Mouse (Mus musculus): ENCODE data around the gene Rgma. TPM values are rescaled to one million over a fixed set of nuclear protein-coding genes. Genes with fewer than 3 reads are reported as not detected.

Rgma gene
- polyA plus RNA-seq, 1 experiment from 2014 or later, result 20.6 TPM

DNA sequence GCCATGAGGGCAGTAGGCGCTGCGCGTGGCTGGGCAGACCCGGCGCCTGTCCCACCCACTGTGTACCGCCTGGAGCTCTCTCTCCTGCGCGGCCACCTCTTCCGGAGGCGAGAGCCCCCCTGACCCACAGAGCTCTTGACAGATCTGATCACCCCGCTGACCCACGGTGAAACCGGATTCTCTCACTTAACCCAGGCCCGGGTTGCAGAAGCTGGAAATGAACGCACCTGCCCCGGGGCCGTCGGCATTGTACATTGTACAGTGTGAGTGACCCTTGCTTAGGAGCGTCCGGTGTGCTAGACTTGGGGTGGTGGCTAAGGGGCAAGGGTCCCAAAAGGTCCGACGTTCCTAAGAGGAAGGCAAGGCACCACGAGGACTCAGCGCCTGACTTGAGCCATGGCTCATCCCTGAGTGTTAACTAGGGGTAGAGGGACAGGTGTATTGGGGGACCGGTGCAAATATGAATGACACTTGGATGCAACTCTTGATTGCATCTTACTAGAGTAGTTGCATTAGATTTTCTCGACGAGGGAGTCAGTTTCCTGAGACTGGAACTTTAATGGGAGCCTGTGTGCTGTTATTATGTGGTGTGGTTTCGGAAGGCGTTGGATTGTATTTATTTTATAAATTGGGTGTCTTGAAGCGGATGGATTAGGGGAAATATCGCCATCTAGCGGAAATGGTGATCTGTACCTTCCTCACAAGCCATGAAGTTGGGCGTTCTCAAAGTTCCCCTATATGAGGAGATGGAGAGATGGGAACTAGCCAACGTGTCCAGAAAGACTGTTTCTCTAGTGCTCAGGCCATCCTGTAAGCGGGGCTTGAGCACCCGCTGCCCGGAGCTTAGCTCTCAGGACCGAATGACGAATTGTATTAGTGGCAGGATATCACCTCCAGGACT lies 1.0 kb downstream of the Rgma start:
- ATAC-seq (peak; percentile 40), DNase-seq (ENCODE audit: low spot score) (peak; percentile 97)
- Histone ChIP-seq H3K4me2 (ENCODE audit: low read length) (peak overlapping the region; percentile 92), H3K27me3 (replicated peaks; ENCODE audit: control insufficient read depth, insufficient read depth, low read length) (no peaks in the 10 kb centered on the region), H3K4me1 (ENCODE audit: control insufficient read depth, insufficient read depth, low read length) (peaks cover 37% of the 10 kb centered on the region), H3K4me3 (ENCODE audit: low read depth, low read length) (peak overlapping the region; percentile 84), H3K36me3 (ENCODE audit: control insufficient read depth, insufficient read depth, low read length) (no peaks in the 10 kb centered on the region), H3K9ac (ENCODE audit: low read length) (peak overlapping the region; percentile 92), H3K9me3 (replicated peaks; ENCODE audit: control insufficient read depth, low read length) (no peaks in the 10 kb centered on the region), H3K27ac (ENCODE audit: low read depth, low read length) (peak overlapping the region; percentile 94)
- WGBS, result under 1% methylated on average over 39 of the region's 39 CpGs

- no peak for ATAC-seq
- peak; percentile 61 for DNase-seq (ENCODE audit: low spot score)
These were observed 2.0 kb downstream of the Rgma start for GRCm38 (mm10) chr7:73377307-73377706.

DNA sequence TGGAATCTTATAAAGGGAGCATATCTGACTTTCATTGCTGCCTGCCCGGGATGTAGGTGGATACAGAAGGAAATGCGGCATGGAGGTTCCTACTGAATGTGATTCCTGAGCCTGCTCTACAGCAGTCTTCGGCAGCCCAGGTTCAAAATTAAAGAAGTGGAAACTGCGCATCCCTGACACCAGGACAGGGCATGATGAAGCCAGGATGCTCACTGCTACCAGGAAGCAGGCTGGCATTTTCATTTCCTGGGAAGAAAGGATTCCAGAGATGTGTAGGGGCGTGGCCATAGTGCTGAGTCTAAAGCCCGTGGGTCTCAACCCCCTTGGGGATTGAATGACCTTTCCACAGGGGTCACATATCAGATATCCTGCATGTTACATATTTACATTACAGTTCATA lies 2.7 kb downstream of the Rgma start:
- H3K4me2 ChIP-seq (ENCODE audit: low read length), result peak overlapping the region; percentile 92
- H3K4me3 ChIP-seq (ENCODE audit: low read depth, low read length), result peak overlapping the region; percentile 84
- ATAC-seq (no peak), DNase-seq (ENCODE audit: low spot score) (no peak)
- 42% methylated on average over 6 of the region's 6 CpGs for WGBS
- no peaks in the 10 kb centered on the region for H3K9me3 ChIP-seq (replicated peaks; ENCODE audit: control insufficient read depth, low read length)
- H3K9ac ChIP-seq (ENCODE audit: low read length), result peak overlapping the region; percentile 74
- H3K4me1 ChIP-seq (ENCODE audit: control insufficient read depth, insufficient read depth, low read length), result peaks cover 31% of the 10 kb centered on the region
- H3K27me3 ChIP-seq (replicated peaks; ENCODE audit: control insufficient read depth, insufficient read depth, low read length), result no peaks in the 10 kb centered on the region
- peak overlapping the region; percentile 94; the same call in 1 of the 2 replicates for H3K27ac ChIP-seq (ENCODE audit: low read depth, low read length)
- no peaks in the 10 kb centered on the region for H3K36me3 ChIP-seq (ENCODE audit: control insufficient read depth, insufficient read depth, low read length)

More at GRCm38 (mm10) chr7:73377307-73377706, 2.0 kb downstream of the Rgma start:
- Histone ChIP-seq H3K36me3 (ENCODE audit: control insufficient read depth, insufficient read depth, low read length) (no peaks in the 10 kb centered on the region), H3K27me3 (replicated peaks; ENCODE audit: control insufficient read depth, insufficient read depth, low read length) (no peaks in the 10 kb centered on the region), H3K4me1 (ENCODE audit: control insufficient read depth, insufficient read depth, low read length) (peaks cover 36% of the 10 kb centered on the region), H3K4me3 (ENCODE audit: low read depth, low read length) (peak overlapping the region; percentile 84), H3K9ac (ENCODE audit: low read length) (peak overlapping the region; percentile 74), H3K4me2 (ENCODE audit: low read length) (peak overlapping the region; percentile 92), H3K9me3 (replicated peaks; ENCODE audit: control insufficient read depth, low read length) (no peaks in the 10 kb centered on the region), H3K27ac (ENCODE audit: low read depth, low read length) (peak overlapping the region; percentile 94; the same call in 1 of the 2 replicates)
- 3% methylated on average over 12 of the region's 12 CpGs for WGBS

DNA sequence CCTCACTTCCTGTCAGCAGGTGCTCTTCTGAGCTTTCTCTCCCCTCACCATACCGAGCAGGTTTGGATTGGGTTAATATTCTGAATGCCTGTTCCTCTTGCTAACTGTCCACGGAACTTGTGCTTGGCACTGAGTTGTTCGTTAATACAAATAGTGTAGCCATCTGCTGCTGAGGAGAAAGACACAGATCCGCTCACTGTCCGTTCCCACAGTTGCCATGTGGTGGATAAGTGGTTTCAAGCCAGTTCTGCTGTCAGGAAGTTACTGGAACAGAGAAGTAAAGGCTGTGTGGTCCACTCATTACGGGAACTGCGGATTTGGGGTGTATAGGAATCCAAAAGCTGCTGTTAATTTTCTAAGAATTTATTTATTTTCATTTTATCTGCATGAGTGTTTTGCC lies 7.5 kb downstream of the Rgma start:
- no peak overlapping the region for H3K4me3 ChIP-seq (ENCODE audit: low read depth, low read length)
- 56% methylated on average over 7 of the region's 7 CpGs for WGBS
- DNase-seq (ENCODE audit: low spot score) (no peak), ATAC-seq (no peak)
- 0 out of 2 replicates have a peak, but pooled peaks cover 6% of the 10 kb centered on the region for H3K36me3 ChIP-seq (ENCODE audit: control insufficient read depth, insufficient read depth, low read length)
- H3K27me3 ChIP-seq (replicated peaks; ENCODE audit: control insufficient read depth, insufficient read depth, low read length), result no peaks in the 10 kb centered on the region
- peaks cover 29% of the 10 kb centered on the region for H3K4me1 ChIP-seq (ENCODE audit: control insufficient read depth, insufficient read depth, low read length)
- H3K4me2 ChIP-seq (ENCODE audit: low read length), result no peak overlapping the region
- no peaks in the 10 kb centered on the region for H3K9me3 ChIP-seq (replicated peaks; ENCODE audit: control insufficient read depth, low read length)
- H3K27ac ChIP-seq (ENCODE audit: low read depth, low read length), result no peak overlapping the region
- H3K9ac ChIP-seq (ENCODE audit: low read length), result no peak overlapping the region

- Histone ChIP-seq H3K4me2 (ENCODE audit: low read length) (no peak overlapping the region), H3K36me3 (ENCODE audit: control insufficient read depth, insufficient read depth, low read length) (0 out of 2 replicates have a peak, but pooled peaks cover 3% of the 10 kb centered on the region), H3K9ac (ENCODE audit: low read length) (no peak overlapping the region), H3K4me1 (ENCODE audit: control insufficient read depth, insufficient read depth, low read length) (peaks cover 42% of the 10 kb centered on the region), H3K4me3 (ENCODE audit: low read depth, low read length) (no peak overlapping the region), H3K27ac (ENCODE audit: low read depth, low read length) (0 out of 2 replicates have a peak overlapping the region, but pooled peaks have one; percentile 2), H3K27me3 (replicated peaks; ENCODE audit: control insufficient read depth, insufficient read depth, low read length) (no peaks in the 10 kb centered on the region), H3K9me3 (replicated peaks; ENCODE audit: control insufficient read depth, low read length) (no peaks in the 10 kb centered on the region)
- whole genome bisulfite sequencing, result 75% methylated on average over 2 of the region's 2 CpGs
- no peak for ATAC-seq
- no peak for DNase-seq (ENCODE audit: low spot score)
These were observed 13.6 kb downstream of the Rgma start for GRCm38 (mm10) chr7:73388866-73389265.

DNA sequence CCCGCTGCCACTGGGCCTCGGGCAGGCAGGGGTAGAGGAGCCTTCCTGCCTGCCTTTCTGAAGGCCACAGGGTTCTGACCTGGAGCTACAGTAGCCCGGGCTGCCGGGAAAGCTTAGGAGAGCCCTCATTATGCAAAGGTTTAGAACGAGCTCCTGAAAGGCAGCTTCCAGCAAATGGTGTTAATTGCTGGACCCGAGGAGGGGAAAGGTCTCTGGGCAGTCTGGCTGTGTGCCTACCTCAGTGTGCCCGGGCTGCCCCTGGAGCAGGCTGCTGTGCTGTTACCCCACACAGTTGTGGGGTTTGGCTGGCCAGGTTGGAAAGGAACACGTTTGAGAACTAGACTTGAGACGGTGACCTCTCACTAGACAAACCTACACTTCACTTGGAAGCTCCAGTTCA lies 14.1 kb downstream of the Rgma start:
- Histone ChIP-seq H3K27ac (ENCODE audit: low read depth, low read length) (peak overlapping the region; percentile 85; the same call in 1 of the 2 replicates), H3K9me3 (replicated peaks; ENCODE audit: control insufficient read depth, low read length) (no peaks in the 10 kb centered on the region), H3K9ac (ENCODE audit: low read length) (peak overlapping the region; percentile 90; the same call in 1 of the 2 replicates), H3K27me3 (replicated peaks; ENCODE audit: control insufficient read depth, insufficient read depth, low read length) (no peaks in the 10 kb centered on the region), H3K36me3 (ENCODE audit: control insufficient read depth, insufficient read depth, low read length) (no peaks in the 10 kb centered on the region), H3K4me2 (ENCODE audit: low read length) (peak overlapping the region; percentile 88), H3K4me1 (ENCODE audit: control insufficient read depth, insufficient read depth, low read length) (peaks cover 44% of the 10 kb centered on the region), H3K4me3 (ENCODE audit: low read depth, low read length) (no peak overlapping the region)
- WGBS, result 6% methylated on average over 9 of the region's 9 CpGs
- ATAC-seq (no peak), DNase-seq (ENCODE audit: low spot score) (no peak)

DNA sequence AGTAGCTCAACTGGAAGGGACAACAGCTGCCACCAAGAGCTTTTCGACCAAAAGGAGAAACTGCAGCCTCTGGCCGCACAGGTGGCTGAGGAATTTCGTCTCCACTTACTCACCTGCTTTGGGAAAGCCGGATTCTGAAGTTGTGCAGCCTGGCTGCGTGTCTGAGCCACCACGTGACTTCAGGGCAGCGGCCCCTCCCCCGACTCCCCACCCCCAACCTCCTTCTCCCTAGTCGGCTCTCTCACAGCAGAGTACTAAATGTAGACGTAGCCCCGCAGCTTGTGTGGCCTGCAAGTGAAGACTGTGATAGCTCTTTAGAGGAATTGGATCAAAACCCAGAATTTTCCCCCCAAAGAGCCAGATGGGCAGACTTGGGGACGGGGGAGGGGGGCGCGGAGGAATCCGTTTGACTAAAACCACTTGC lies 14.6 kb downstream of the Rgma start:
- ATAC-seq, result 0 out of 2 replicates have a peak, but pooled peaks have one; percentile 15
- H3K36me3 ChIP-seq (ENCODE audit: control insufficient read depth, insufficient read depth, low read length), result no peaks in the 10 kb centered on the region
- H3K4me2 ChIP-seq (ENCODE audit: low read length), result peak overlapping the region; percentile 88
- H3K4me3 ChIP-seq (ENCODE audit: low read depth, low read length), result peak overlapping the region; percentile 65
- H3K9me3 ChIP-seq (replicated peaks; ENCODE audit: control insufficient read depth, low read length), result no peaks in the 10 kb centered on the region
- H3K27me3 ChIP-seq (replicated peaks; ENCODE audit: control insufficient read depth, insufficient read depth, low read length), result no peaks in the 10 kb centered on the region
- H3K4me1 ChIP-seq (ENCODE audit: control insufficient read depth, insufficient read depth, low read length), result peaks cover 44% of the 10 kb centered on the region
- 3% methylated on average over 15 of the region's 15 CpGs for WGBS
- peak overlapping the region; percentile 90 for H3K9ac ChIP-seq (ENCODE audit: low read length)
- peak overlapping the region; percentile 85 for H3K27ac ChIP-seq (ENCODE audit: low read depth, low read length)
- peak; percentile 67 for DNase-seq (ENCODE audit: low spot score)

- DNase-seq (ENCODE audit: low spot score) (no peak), ATAC-seq (peak; percentile 41)
- Histone ChIP-seq H3K27me3 (replicated peaks; ENCODE audit: control insufficient read depth, insufficient read depth, low read length) (no peaks in the 10 kb centered on the region), H3K4me3 (ENCODE audit: low read depth, low read length) (peak overlapping the region; percentile 65), H3K4me2 (ENCODE audit: low read length) (peak overlapping the region; percentile 88), H3K9ac (ENCODE audit: low read length) (peak overlapping the region; percentile 90), H3K4me1 (ENCODE audit: control insufficient read depth, insufficient read depth, low read length) (peaks cover 44% of the 10 kb centered on the region), H3K9me3 (replicated peaks; ENCODE audit: control insufficient read depth, low read length) (no peaks in the 10 kb centered on the region), H3K36me3 (ENCODE audit: control insufficient read depth, insufficient read depth, low read length) (no peaks in the 10 kb centered on the region), H3K27ac (ENCODE audit: low read depth, low read length) (peak overlapping the region; percentile 85)
- 2% methylated on average over 16 of the region's 18 CpGs for WGBS
These were observed 15.2 kb downstream of the Rgma start for GRCm38 (mm10) chr7:73390426-73391001.
